Mouse (Mus musculus) hindbrain, embryonic 14.5 days (tissue): ENCODE data around the gene Dmrt1. TPM values are rescaled to one million over a fixed set of nuclear protein-coding genes. Genes with fewer than 3 reads are reported as not detected.

Experiments
- ATAC-seq: fragments of 200-750 bp; cut with Nextera tagmentation; 2 replicates; pipeline ENCODE4 v1.8.0; 2017; ENCODE audit warnings: moderate number of reproducible peaks, mild to moderate bottlenecking, moderate TSS enrichment, moderate library complexity; ENCODE audit not compliant: low FRiP score
- DNase-seq: peaks from one replicate; pipeline ENCODE4 v3.0.0-alpha.2; 2015; ENCODE audit warnings: low spot score
- H3K27ac ChIP-seq: fragments of 300-500 bp; sonication (generic); 2 replicates; pipeline ENCODE4 v1.5.1; 2014; ENCODE audit warnings: mild to moderate bottlenecking, moderate library complexity
- H3K27me3 ChIP-seq: fragments of 300-500 bp; sonication (generic); 2 replicates; pipeline ENCODE4 v1.6.1; 2014; ENCODE audit warnings: mild to moderate bottlenecking, low read length, mixed read lengths; ENCODE audit not compliant: control insufficient read depth, insufficient read depth
- H3K36me3 ChIP-seq: fragments of 300-500 bp; sonication (generic); replicated peaks from 2 replicates; pipeline ENCODE4 v1.6.1; 2014; ENCODE audit not compliant: control insufficient read depth, insufficient read depth
- H3K4me1 ChIP-seq: fragments of 300-500 bp; sonication (generic); replicated peaks from 2 replicates; pipeline ENCODE4 v1.6.1; 2014; ENCODE audit warnings: antibody characterized with exemption, low read length, mixed read lengths; ENCODE audit not compliant: control insufficient read depth, insufficient read depth
- H3K4me2 ChIP-seq: fragments of 300-500 bp; sonication (generic); replicated peaks from 2 replicates; pipeline ENCODE4 v1.6.1; 2014; ENCODE audit warnings: mild to moderate bottlenecking, moderate library complexity
- H3K4me3 ChIP-seq: fragments of 300-500 bp; sonication (generic); replicated peaks from 2 replicates; pipeline ENCODE4 v1.5.1; 2014; ENCODE audit warnings: mild to moderate bottlenecking, low read length
- H3K9ac ChIP-seq: fragments of 300-500 bp; sonication (generic); 2 replicates; pipeline ENCODE4 v1.6.1; 2014
- H3K9me3 ChIP-seq: fragments of 300-500 bp; sonication (generic); 2 replicates; pipeline ENCODE4 v1.6.1; 2016; ENCODE audit warnings: low read length; ENCODE audit not compliant: control insufficient read depth
- WGBS: fragments of 180-500 bp; shearing (Covaris S2); extraction: QIAGEN DNeasy Blood & Tissue Kit; methylation state at CpG from one replicate; pipeline ENCODE4 v1.1.7; 2014; 5-methylcytosine and 5-hydroxymethylcytosine counted together
- polyA plus RNA-seq: library from polyadenylated mRNA; unstranded; fragments of >200 nt; fragmentation: Nextera tagmentation; extraction: Ambion mirVana; gene quantifications from 2 replicates; pipeline ENCODE4 v1.2.1, GENCODE M21; 2014

The Dmrt1 gene
- polyA plus RNA-seq, 1 experiment from 2014 or later: not detected

GRCm38 (mm10) chr19:25547086-25547643, 41.7 kb downstream of the Dmrt1 start:
- Histone ChIP-seq H3K27me3 (no peaks in the 10 kb centered on the region), H3K36me3 (no peaks in the 10 kb centered on the region), H3K9me3 (no peaks in the 10 kb centered on the region), H3K27ac (no peak overlapping the region), H3K4me1 (no peaks in the 10 kb centered on the region), H3K4me3 (no peak overlapping the region), H3K9ac (no peak overlapping the region), H3K4me2 (no peak overlapping the region)
- ATAC-seq (no peak), DNase-seq (no peak)
- 83% methylated on average over 9 of the region's 9 CpGs for WGBS

GRCm38 (mm10) chr19:25550346-25550745, 44.9 kb downstream of the Dmrt1 start:
- H3K4me3 ChIP-seq: no peak overlapping the region
- no peak overlapping the region for H3K9ac ChIP-seq
- no peaks in the 10 kb centered on the region for H3K4me1 ChIP-seq
- no peak for DNase-seq
- H3K27me3 ChIP-seq: no peaks in the 10 kb centered on the region
- H3K9me3 ChIP-seq: no peaks in the 10 kb centered on the region
- H3K36me3 ChIP-seq: no peaks in the 10 kb centered on the region
- no peak overlapping the region for H3K4me2 ChIP-seq
- no peak for ATAC-seq
- WGBS: 83% methylated on average over 5 of the region's 5 CpGs
- no peak overlapping the region for H3K27ac ChIP-seq

- Histone ChIP-seq H3K9me3 (no peaks in the 10 kb centered on the region), H3K4me2 (no peak overlapping the region), H3K27ac (no peak overlapping the region), H3K36me3 (no peaks in the 10 kb centered on the region), H3K9ac (no peak overlapping the region), H3K4me3 (no peak overlapping the region), H3K27me3 (no peaks in the 10 kb centered on the region), H3K4me1 (no peaks in the 10 kb centered on the region)
- no peak for DNase-seq
- ATAC-seq: no peak
- 74% methylated on average over 5 of the region's 5 CpGs for WGBS
Measured at GRCm38 (mm10) chr19:25551053-25551452, 45.6 kb downstream of the Dmrt1 start.

GRCm38 (mm10) chr19:25564430-25564829, 59.0 kb downstream of the Dmrt1 start:
- H3K4me3 ChIP-seq: no peak overlapping the region
- no peak for ATAC-seq
- H3K27me3 ChIP-seq: no peaks in the 10 kb centered on the region; the same call in 1 of the 2 replicates
- H3K4me2 ChIP-seq: no peak overlapping the region
- 0 out of 2 replicates have a peak, but pooled peaks cover 10% of the 10 kb centered on the region for H3K9me3 ChIP-seq
- no peaks in the 10 kb centered on the region for H3K36me3 ChIP-seq
- DNase-seq: no peak
- no peak overlapping the region for H3K27ac ChIP-seq
- WGBS: 85% methylated on average over 12 of the region's 12 CpGs
- no peak overlapping the region for H3K9ac ChIP-seq
- H3K4me1 ChIP-seq: no peaks in the 10 kb centered on the region

- no peak overlapping the region for H3K4me3 ChIP-seq
- ATAC-seq (no peak), DNase-seq (no peak)
- no peak overlapping the region for H3K9ac ChIP-seq
- H3K36me3 ChIP-seq: no peaks in the 10 kb centered on the region
- no peak overlapping the region for H3K27ac ChIP-seq
- no peak overlapping the region for H3K4me2 ChIP-seq
- peaks cover 14% of the 10 kb centered on the region for H3K27me3 ChIP-seq
- H3K9me3 ChIP-seq: no peaks in the 10 kb centered on the region
- 86% methylated on average over 7 of the region's 7 CpGs for WGBS
- H3K4me1 ChIP-seq: peaks cover 2% of the 10 kb centered on the region; the same call in 1 of the 2 replicates
Measured at GRCm38 (mm10) chr19:25569778-25570177, 64.4 kb downstream of the Dmrt1 start.

- Histone ChIP-seq H3K4me1 (peaks cover 6% of the 10 kb centered on the region; the same call in 1 of the 2 replicates), H3K4me3 (no peak overlapping the region), H3K9me3 (no peaks in the 10 kb centered on the region), H3K36me3 (no peaks in the 10 kb centered on the region), H3K27ac (no peak overlapping the region), H3K9ac (no peak overlapping the region), H3K4me2 (no peak overlapping the region), H3K27me3 (peaks cover 31% of the 10 kb centered on the region)
- WGBS: 44% methylated on average over 10 of the region's 10 CpGs
- DNase-seq: no peak
- ATAC-seq: no peak
Measured at GRCm38 (mm10) chr19:25574431-25574830, 69.0 kb downstream of the Dmrt1 start.

GRCm38 (mm10) chr19:25574981-25575814, 69.8 kb downstream of the Dmrt1 start:
- ATAC-seq (peak; percentile 46; the same call in 1 of the 2 replicates), DNase-seq (no peak)
- Histone ChIP-seq H3K36me3 (no peaks in the 10 kb centered on the region), H3K4me2 (peak overlapping the region; percentile 15), H3K4me3 (no peak overlapping the region), H3K4me1 (peaks cover 6% of the 10 kb centered on the region; the same call in 1 of the 2 replicates), H3K9ac (no peak overlapping the region), H3K27ac (no peak overlapping the region), H3K27me3 (peaks cover 31% of the 10 kb centered on the region), H3K9me3 (no peaks in the 10 kb centered on the region)
- WGBS: 12% methylated on average over 17 of the region's 17 CpGs

- H3K4me2 ChIP-seq: no peak overlapping the region
- H3K27me3 ChIP-seq: peaks cover 21% of the 10 kb centered on the region
- peaks cover 6% of the 10 kb centered on the region; the same call in 1 of the 2 replicates for H3K4me1 ChIP-seq
- DNase-seq: no peak
- no peaks in the 10 kb centered on the region for H3K9me3 ChIP-seq
- no peaks in the 10 kb centered on the region for H3K36me3 ChIP-seq
- H3K27ac ChIP-seq: no peak overlapping the region
- 98% methylated on average over 2 of the region's 2 CpGs for WGBS
- no peak overlapping the region for H3K4me3 ChIP-seq
- no peak overlapping the region for H3K9ac ChIP-seq
- no peak for ATAC-seq
Measured at GRCm38 (mm10) chr19:25578358-25578757, 72.9 kb downstream of the Dmrt1 start.

GRCm38 (mm10) chr19:25579440-25579839, 74.0 kb downstream of the Dmrt1 start:
- H3K36me3 ChIP-seq: no peaks in the 10 kb centered on the region
- H3K4me3 ChIP-seq: no peak overlapping the region
- no peaks in the 10 kb centered on the region for H3K9me3 ChIP-seq
- DNase-seq (no peak), ATAC-seq (no peak)
- peaks cover 6% of the 10 kb centered on the region; the same call in 1 of the 2 replicates for H3K4me1 ChIP-seq
- no peak overlapping the region for H3K27ac ChIP-seq
- no peak overlapping the region for H3K9ac ChIP-seq
- WGBS: 92% methylated on average over 2 of the region's 2 CpGs
- H3K27me3 ChIP-seq: peaks cover 18% of the 10 kb centered on the region
- no peak overlapping the region for H3K4me2 ChIP-seq
